Mouse (Mus musculus) brain, embryonic 14.5 days (tissue): ENCODE data around the gene 4921507P07Rik.

ENCODE experiments used
- CTCF ChIP-seq: fragments of 200-500 bp; IDR thresholded peaks from 2 replicates; pipeline ENCODE4 v1.5.1; 2012; ENCODE audit warnings: inconsistent platforms, mild to moderate bottlenecking, moderate library complexity, borderline replicate concordance; ENCODE audit not compliant: insufficient read depth, insufficient read length; ENCODE audit errors: extremely low read depth
- POLR2A ChIP-seq: fragments of 200-500 bp; IDR thresholded peaks from 2 replicates; pipeline ENCODE4 v1.6.1; 2012; ENCODE audit warnings: mild to moderate bottlenecking, inconsistent platforms, borderline replicate concordance; ENCODE audit not compliant: poor library complexity, insufficient read depth, insufficient read length, severe bottlenecking; ENCODE audit errors: extremely low read depth

GRCm38 (mm10) chr6:50640377-50640776 lies 43.9 kb upstream of the 4921507P07Rik start:
- TF ChIP-seq POLR2A, result no peak
- no peak for TF ChIP-seq CTCF
